Mouse (Mus musculus): Measurements from ENCODE around the gene Tnni1.
A peak's percentile ranks its signal among the peaks of the same experiment; 100 is the strongest.

Gene Tnni1

DNA sequence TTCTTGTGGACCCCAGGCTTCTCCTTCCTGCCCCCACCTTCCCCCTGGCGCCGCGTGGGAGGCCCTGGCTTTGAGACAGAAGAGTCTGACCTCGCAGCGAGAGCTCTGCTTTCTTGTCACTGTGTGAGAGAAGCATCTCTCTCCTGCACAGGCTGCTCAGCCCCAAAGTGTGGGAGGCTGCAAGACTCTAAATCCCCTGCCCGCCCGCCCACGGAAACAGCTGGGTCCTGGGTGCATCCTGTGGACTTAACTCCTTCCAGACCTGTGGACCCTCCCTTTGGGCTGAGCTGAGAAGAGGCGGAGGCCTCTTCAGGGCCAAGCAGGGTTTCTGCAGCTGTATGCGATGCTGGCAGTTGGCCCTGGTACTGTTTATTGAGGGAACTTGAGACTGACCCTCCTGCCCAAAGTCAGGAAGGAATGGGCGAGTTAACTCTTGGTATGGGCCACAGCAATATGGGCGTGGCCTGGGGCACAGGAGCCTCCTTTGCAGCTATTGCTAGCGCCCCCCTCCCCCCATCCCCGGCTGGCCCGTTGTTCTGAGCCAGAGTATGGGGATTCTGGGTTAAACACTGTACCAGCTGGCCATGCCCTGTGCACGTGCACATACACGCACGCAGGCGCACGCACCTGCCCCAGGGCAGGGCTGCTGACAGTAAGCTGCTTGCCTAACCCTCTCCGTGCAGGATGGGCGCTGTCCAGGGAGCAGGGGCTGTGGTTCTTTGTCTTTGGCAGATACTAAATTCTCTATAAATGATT is at the start of gene Tnni1:
Tnni1 (plus strand) TSS at position 655 of the 756 bp plus-strand sequence.
- DNase-seq (ENCODE audit: low spot score) = no peak

DNA sequence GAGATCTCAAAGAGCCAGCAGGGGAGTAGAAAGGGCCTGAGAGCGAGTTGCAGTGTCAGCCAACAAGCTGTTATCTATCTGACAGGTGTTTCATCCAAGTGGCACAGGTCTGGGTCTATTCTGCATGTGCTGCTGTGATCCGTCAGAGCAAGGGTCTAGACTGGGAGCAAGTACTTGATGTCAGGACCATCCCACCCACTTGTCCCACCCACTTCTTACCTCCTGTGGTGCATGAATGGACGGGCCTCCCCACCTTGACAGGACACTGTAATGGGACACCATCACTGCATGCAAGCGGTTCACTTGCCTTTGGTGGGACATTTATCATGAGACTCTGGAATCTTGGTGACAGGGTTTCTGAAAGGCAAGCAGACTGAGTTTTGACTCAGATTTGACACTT is 49.4 kb upstream of the Tnni1 start:
- DNase-seq (ENCODE audit: low spot score) = no peak

DNA sequence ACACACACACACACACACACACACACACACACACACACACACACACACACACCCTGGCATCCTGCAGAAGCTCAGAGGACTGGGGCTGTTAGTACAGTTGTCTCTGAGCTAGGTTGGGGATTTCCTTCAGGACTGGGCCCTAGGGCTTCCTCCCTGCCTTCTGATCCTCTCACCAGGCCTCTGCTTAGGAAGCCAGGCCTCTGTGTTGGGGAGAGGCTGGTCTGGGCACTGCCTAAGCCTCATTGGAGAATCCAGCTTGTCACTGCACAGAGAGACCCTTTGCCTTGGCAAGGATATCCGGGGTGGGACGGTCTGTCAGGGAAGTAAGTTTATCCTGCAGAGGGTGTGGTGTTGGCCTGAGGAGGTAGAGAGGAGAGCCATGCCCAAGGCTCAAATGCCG is 48.9 kb upstream of the Tnni1 start:
- no peak for DNase-seq (ENCODE audit: low spot score)

DNA sequence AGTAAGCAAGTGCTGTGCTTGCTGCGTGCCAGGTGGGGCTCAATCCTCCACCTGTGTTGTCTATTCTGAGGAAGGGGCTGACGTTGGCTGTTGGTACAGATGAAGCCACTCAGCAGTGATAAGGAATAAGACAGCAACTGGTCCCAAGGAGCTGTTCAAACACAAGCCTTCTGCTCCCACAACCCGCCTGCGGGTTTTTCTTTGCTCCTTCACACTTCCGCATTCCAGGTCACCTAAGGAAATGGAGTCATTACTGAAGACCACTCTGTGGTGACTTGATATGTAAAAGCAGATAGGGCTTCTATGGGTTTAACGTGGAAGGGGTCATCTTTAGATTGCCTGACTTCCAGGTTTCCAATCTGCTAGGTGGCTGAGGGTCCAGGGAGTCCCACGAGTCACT is 47.8 kb upstream of the Tnni1 start:
- no peak for DNase-seq (ENCODE audit: low spot score)

DNA sequence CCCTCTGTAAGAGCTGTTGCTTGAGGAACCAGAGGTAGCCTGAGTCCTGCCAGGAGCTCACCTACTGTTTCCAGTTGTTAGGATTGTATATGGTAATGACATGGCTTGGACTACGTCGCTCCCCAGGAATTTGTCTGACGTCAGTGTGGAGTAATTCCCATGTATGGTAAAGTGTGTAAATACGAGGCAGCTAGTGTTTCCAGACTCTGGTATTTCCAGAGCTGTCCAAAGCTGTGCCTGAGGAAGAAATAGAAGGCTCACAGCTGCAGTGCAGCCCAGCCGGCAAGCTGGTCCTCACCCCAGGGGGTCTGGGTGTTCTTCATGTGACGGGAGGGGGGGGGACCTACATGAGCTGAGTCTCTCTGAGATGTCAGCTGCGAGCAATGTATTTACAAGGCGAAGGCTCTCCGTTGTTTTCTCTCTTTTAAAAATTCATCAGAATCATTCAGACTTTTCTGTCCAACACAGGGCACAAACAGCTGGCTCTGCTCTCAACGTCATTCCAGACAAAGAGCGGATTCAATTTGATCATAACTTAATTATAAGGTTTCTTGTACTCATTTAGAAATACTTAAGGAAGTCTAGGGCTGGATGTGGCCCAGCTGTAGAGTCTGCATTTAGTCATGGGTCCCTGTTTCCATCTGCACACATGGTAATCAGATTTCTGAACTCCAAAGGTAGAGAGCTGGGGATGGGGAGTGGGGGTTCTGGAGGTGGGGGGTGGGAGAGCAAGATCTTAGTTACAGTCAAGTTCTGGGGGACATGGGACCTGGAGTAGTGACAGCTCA is 47.1 kb upstream of the Tnni1 start:
- DNase-seq (ENCODE audit: low spot score) = no peak

DNA sequence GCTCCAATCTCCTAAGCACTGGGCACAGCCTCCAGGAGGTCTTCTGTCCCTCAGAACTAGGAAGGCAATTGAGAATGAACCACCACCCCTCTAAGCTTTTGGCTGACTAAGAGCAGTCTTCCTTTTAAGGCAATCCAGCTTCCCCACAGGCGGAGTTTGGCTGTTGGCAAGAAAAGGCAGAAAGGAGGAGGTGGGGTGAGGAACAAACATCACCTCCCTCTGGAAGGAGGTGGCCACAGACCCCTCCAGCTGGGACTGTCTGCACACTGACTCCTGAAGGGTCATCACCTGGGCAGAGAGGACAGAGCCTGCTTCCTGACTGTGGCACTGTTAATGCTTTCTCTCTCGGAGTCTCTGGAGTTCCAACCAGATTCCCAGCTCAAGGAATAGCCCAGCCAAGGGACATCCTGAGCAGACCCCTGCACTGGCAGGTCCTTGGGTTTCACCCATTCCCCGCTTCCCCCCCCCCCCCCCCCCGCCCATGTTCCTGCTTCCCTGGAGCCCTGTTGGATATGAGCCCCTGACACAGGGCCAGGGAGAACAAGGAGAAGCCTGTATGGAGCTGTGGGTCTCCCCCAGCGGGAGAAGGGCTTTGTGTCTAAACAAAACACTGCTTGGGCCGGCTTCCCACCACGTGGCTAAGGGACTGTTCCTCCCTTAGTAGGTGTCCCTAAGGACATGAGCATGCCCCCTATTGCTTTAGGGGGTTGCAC is 44.9 kb upstream of the Tnni1 start:
- no peak for DNase-seq (ENCODE audit: low spot score)

DNA sequence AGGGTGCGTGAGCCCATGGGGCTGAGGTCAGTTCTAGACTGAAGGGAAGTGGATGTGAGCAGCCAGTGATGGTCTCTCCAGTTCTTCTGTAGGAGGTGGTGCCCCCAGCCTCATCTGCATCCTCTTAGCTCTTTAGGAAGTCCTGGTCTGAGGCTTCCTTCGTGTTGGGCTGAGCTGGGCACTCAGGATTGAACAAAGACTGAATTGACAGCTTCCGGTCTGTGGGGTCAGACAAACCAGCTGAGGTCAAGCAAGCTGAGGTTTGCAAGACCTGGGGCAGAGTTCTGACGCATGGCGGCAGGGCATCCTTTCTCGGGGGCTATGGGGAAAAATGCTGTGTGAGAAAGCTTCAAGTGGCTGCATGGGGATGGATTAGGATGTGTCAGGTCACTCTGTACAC is 43.8 kb upstream of the Tnni1 start:
- no peak for DNase-seq (ENCODE audit: low spot score)

DNA sequence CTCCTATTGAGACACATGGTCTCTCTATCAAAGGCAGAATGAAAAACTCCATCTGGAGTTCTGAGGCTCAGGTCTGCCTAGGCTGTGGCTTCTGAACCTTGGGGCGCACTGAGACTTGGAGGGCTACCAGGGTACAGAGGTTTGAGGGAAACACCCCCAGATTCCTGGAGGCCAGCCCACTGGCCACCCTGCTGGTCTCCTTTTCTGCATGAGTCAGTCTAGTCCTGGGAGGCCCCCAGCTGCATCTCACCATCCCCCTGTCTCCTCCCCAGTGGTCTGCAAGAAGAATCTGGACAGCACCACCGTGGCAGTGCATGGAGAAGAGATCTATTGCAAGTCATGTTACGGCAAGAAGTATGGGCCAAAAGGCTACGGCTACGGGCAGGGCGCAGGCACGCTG is 34.2 kb upstream of the Tnni1 start:
- no peak for DNase-seq (ENCODE audit: low spot score)

DNA sequence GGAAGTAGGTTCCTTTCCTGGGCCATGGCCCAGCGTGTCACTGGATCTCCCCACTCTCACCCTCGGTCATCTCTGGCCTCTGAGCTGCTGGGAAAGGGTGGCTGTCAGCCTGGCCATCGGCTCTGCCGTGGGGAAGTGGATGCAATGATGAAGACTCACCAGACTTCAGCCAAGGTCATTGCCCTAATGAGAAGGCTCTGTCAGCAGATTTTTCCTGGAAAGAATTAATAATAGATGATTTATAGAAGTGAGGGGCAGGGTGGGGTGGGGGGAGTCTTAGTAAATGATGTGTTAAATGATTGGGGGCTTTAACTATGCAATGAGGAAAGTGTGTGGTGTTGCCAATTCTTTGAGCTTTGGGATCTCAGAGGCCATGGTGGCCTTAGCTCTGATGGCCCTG is 33.0 kb upstream of the Tnni1 start:
- no peak for DNase-seq (ENCODE audit: low spot score)

DNA sequence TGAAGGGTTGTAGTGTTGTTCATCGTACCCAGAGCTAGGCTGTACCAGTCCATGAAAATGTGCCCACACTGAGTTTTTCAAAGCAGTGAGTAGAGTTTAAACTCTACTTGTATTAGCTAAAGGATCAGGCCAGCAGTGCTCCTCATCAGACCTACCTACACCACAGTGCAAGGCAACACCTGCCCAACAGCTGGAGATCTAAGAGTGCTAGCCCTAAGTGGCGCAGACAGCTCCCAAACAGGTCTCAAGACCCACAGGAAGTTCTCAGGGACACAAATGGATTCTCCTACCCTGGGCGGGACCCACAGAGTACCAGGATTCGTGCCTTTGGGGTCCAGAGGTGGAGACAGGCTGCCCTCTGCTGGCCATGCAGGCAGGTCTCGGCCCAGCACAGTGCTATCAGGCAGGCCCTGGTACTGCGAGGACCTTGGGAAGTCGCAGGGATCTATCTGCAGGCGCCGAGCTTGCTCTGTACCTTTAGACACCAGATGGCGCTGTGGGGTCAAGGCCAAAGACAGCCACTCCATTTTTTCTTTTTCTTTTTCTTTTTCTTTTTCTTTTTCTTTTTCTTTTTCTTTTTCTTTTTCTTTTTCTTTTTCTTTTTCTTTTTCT is 26.4 kb upstream of the Tnni1 start:
- peak; percentile 76 for DNase-seq (ENCODE audit: low spot score)

DNA sequence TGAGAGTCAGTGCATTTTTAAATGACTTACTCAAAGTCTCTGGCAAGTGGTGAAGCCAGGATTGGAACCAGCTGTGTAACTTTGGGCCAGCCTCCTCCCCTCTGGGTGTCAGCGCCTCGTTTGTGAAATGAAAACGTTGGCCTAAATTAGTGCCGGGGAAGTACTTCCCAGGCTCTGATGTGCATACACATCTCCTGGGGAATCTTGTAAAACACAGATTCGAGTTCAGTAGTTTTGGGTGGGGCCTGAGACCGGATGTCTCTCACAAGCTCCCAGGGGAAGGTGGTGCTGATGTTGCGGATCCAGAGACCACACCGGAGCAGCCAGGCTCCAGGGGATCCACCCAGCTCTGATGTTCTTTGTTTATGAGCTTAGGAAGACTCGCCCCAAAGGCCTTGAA is 23.9 kb upstream of the Tnni1 start:
- DNase-seq (ENCODE audit: low spot score) = no peak

DNA sequence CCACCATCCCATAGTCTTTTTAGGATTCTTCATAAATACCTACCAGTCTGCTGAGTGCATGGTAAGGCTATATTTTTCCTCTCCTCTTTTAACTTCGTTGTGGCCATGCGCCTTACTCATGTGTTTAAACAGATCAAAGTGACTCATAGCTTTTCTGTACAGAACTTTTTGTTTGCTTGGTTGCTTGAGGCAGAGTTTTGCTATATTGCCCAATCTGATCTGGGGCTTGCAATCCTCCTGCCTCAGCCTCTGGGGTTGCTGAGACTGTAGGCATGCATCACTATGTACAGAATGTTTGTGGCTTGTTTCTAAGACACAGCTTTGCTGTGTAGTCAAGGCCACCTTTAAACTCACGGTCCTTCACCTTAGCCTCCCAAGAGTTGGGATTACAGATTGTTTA is 23.3 kb upstream of the Tnni1 start:
- no peak for DNase-seq (ENCODE audit: low spot score)

DNA sequence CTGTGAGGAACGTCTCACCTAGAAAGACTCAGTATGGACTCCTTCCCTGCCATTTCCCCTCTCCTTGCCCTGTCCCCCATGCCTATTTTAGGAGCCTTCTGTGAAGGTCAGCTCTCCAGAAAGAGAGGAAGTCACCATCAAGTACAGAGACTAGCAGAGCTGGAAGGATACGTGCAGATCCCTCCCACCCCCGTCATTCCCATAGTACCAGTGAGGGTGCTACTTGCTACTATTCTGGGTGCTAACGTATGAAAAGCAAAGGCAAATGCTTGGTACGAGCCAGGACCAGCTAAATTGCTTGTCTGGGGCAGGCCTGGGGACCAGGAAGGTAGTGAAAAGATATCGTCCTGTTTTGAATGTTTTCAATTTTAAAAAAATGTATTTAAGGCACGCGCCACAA is 21.9 kb upstream of the Tnni1 start:
- DNase-seq (ENCODE audit: low spot score) = no peak

DNA sequence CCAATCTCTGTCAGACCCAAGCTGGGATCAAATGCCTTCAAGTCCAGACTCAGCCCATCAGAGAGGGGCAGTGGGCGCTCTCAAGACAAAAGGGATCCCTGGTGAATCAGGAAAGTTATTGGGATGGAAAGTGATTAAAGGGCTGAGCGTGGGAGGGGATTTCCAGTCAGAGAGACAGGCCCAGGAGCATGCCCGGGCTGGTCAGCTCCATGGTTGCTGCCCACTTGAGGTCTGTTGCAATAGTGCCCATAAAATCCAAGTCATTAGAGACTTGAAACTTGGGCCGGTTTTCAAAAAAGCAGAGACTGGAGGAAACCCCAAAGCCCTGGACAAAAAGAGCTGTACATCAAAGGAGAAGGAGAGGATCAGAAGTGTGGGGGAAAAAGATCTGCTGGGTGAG is 19.5 kb upstream of the Tnni1 start:
- DNase-seq (ENCODE audit: low spot score) = no peak

DNA sequence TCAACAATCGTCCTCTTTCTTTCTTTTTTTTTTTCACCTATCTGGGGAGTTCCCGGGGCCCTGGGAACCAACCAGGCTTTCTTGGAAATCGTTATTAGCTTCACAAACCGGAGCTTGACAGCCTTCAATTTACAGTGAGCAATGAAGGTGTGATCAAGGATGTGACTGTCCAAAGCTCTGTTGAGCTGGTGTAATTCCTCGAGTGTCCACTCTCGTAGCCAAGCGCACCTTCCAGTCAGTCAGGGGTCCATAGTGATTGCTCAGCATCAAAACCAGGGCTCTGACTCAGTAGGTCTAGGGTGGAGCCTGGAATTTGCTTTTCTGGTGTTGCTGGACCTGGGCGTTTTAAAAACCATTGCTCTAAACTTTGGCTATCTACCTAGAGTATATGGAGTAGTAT is 19.0 kb upstream of the Tnni1 start:
- DNase-seq (ENCODE audit: low spot score) = no peak

DNA sequence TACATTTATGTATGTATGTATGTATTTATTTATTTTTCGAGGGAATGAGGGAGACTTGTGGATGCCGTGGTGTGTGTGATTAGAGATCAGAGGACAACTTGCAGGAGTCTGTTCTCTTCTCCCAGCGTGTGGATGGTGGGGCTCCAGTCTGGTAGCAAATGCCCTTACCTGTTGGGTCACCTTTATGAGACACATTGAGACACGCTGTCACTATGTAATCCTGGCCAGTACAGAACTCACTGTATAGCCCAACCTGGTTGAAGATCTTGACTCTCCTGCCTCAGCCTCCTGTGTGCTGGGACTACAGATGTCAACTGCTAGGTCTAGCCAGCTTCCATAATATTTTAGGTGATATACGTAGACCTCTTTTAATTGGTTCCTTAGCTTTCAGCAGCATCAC is 17.5 kb upstream of the Tnni1 start:
- DNase-seq (ENCODE audit: low spot score) = no peak

DNA sequence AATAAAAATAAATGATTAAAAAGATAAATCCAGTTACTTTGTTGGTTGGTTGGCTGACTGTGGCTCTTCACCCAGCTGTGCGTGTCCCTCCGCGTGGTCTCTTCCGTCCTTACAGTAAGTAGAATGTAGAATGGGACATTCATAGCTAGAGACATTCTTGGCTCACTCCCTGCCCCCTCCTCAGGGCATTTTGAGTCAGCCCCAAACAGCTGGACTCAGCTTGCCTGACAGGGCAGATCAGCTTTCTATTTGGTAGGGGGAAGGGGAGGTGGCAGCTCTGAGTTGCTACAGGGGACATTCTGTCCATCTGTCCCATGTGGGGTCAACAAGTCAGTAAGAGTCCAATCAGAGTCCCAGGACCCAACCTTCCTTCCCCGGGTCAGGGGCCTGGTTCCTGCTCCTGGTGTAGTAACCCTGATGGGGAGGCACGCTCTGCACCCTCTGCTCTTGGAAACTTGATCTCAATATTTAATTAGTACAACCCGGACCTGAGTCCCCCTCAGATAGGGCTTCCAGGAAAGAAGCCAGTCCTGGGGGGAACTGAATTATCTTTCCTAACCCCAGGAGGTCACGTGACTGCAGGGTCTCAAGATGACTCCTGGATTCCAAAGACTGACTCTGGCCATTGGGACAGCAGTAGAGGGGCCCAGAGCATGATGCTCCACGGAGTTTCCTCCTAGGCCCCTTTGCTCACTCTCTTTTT is 15.6 kb upstream of the Tnni1 start:
- DNase-seq (ENCODE audit: low spot score) = no peak

DNA sequence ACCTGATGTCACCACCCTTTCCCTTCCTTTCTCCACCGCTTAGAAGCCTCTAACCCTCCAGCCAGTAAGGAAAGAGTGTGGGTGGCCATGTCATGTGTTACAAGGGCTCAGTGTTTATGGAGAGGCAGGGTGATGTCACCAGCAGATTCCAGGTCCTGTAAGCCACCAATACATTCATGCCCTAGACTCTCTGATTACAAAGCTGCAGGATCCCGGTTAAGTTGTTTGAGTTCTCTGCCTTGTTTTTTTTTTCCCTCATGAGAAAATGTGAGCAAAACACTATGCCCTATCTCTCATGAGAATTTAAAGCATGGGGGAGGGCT is 15.1 kb upstream of the Tnni1 start:
- DNase-seq (ENCODE audit: low spot score) = no peak

DNA sequence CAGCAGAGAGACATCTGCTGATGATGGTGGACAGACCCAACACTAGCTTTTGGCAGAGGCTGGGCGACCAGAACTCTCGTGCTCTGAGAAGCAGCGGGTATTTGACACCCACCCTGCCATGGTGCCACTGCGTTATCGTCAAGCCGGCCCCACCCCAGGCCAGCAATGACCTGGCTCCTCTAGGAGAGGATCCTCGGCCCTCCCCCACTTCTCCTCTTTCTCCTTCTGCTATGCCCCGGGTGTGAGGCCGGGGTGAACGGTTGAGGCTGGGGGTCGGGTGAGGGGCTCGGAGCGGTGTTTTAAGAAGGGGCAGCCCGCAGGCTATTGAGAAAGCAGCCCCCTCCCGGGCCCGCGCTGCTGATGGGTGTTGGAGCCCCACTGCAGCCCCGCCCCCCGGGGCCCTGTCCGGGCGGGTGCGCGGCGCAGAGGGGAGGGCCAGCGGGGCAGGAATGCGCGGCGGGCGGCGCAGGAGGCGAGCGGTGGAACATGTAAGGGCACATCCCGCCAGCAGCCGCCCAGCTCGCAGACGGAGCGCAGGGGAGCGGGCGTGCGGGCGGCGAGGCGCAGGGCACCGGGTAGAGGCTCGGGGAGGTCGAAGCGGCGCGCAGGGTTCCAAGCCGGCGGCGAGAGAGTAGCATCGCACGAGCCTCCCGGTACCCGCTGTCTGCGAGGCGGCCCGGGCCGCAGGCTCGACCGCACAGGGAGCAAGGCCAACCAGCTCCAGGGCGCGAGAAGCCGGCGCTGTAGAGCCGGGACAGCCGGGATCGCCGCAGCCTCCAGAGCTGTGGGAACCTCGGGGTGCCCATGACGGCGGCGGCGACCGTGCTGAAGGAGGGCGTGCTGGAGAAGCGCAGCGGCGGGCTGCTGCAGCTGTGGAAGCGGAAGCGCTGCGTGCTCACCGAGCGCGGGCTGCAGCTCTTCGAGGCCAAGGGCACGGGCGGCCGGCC is 13.3 kb upstream of the Tnni1 start, which contains the start of gene Phlda3:
Phlda3 (plus strand) TSS at position 475 of the 947 bp plus-strand sequence.
- DNase-seq (ENCODE audit: low spot score) = peak; percentile 69

DNA sequence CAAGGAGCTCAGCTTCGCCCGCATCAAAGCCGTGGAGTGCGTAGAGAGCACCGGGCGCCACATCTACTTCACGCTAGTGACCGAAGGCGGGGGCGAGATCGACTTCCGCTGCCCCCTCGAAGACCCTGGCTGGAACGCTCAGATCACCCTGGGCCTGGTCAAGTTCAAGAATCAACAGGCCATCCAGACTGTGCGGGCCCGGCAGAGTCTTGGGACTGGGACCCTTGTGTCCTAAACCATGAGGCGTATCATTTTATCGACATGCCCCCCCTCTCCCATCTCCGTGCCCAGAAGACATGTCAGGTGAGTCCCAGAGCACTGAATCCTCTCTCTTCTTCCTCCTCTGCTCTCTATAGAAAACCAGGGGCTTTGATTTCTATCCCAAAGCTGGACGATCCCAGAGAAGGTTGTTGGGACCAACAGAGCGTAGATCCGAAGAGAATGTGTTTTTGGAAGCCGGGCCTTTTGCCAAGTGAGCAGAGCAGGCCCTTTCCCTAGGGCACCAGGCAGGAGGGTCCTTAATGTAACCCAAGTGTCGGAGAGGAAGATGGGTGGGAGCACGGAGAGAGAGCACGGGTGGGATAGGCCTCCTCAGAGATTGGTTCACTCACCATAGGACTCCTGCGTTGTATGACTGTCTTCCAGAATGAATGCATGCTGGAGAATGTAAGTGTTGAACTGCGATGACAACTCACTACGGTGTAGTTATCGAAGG is 12.5 kb upstream of the Tnni1 start:
- no peak for DNase-seq (ENCODE audit: low spot score)

Measured in ovary, postnatal 10 days (tissue).